8 mouse cellular contexts compared by ENCODE assay signal in genomic region chr15:98567278-98568134, GRCm38 (mm10). TPM values are rescaled to one million over a fixed set of nuclear protein-coding genes. Genes with fewer than 3 reads are reported as not detected.
DNase-seq lines count a peak whose midpoint lies in the region; ATAC-seq and TF ChIP-seq lines count a peak whose summit lies in the region.

No protein-coding gene starts in this region.

- H3K9ac ChIP-seq in hindbrain, embryonic 13.5 days: peak overlapping the region; percentile 92

- ATAC-seq in Patski: peak; percentile 84
- ATAC-seq in hindbrain, embryonic 13.5 days (ENCODE audit: low FRiP score): peak; percentile 98

- peaks cover 12% of the 10 kb centered on the region for H3K36me3 ChIP-seq in hindbrain, embryonic 13.5 days

- TF ChIP-seq CTCF in Patski (IDR thresholded peaks at IDR 0.05): no peak

- H3K4me3 ChIP-seq in hindbrain, embryonic 13.5 days: peak overlapping the region; percentile 92

- POLR2A ChIA-PET in Patski (lab: Charles Lee): interaction anchor here (0.6 to 0.8 kb wide), 2 partner anchors 12 to 788 kb away, joined by 3 to 6 read pairs; no protein-coding TSS in a partner anchor

- peak overlapping the region; percentile 94 for H3K27ac ChIP-seq in hindbrain, embryonic 13.5 days

- CTCF ChIA-PET in Patski (lab: Charles Lee): interaction anchor here (0.7 to 1.9 kb wide), 2 partner anchors 13 to 49 kb away, joined by 4 to 7 read pairs; no protein-coding TSS in a partner anchor

- H3K27me3 ChIP-seq in Patski: no peaks in the 10 kb centered on the region
- H3K27me3 ChIP-seq in hindbrain, embryonic 13.5 days: no peaks in the 10 kb centered on the region

- H3K4me1 ChIP-seq in hindbrain, embryonic 13.5 days (replicated peaks): peaks cover 35% of the 10 kb centered on the region

- in situ Hi-C loops in Patski (cut with MboI; ENCODE audit: low pct_unique_long_range_greater_than_20kb): no loop called here

- peak; percentile 94 for DNase-seq in Patski (ENCODE audit: low read depth, low spot score)
- peak; percentile 99 to 100 for DNase-seq in cerebellum, postnatal 14 days
- DNase-seq in frontal cortex, postnatal 14 days (ENCODE audit: low spot score in 2 of 2): peak; percentile 100
- DNase-seq in layer of hippocampus, postnatal 25 days (ENCODE audit: extremely low spot score in 1 of 2, low spot score in 1 of 2): peak; percentile 99
- DNase-seq in lung, postnatal 25 days (ENCODE audit: low spot score): peak; percentile 100
- peak; percentile 100 for DNase-seq in retina, embryonic 14.5 days (ENCODE audit: low spot score)
- DNase-seq in thymus, postnatal 4 days: peak; percentile 98

- WGBS in hindbrain, embryonic 13.5 days: under 1% methylated on average over 88 of the region's 88 CpGs

- H3K9me3 ChIP-seq in hindbrain, embryonic 13.5 days: no peaks in the 10 kb centered on the region

- H3K4me2 ChIP-seq in hindbrain, embryonic 13.5 days: peak overlapping the region; percentile 95

RNA-seq across cellular contexts. Expression of gene Ccnt1, which starts 3.2 kb away (rescaled TPM):
- 30.2 TPM for polyA plus RNA-seq in Patski (2021)
- polyA plus RNA-seq in hindbrain, embryonic 13.5 days (2015; fragmentation: Nextera tagmentation; extraction: Ambion mirVana): 69.7 and 77.0 TPM in 2 replicates
- 10 to 100 TPM; 40.1 to 45.0 TPM for total RNA-seq in layer of hippocampus, postnatal 25 days (2021)

RNA-seq across cellular contexts. Expression of gene 4930415O20Rik, which starts 3.3 kb away (rescaled TPM):
- polyA plus RNA-seq in Patski (2021): 0.26 TPM
- 0.39 TPM in 1 of 2 replicates, not detected in the other for polyA plus RNA-seq in hindbrain, embryonic 13.5 days (2015; fragmentation: Nextera tagmentation; extraction: Ambion mirVana)
- under 1 TPM in 1 of 2 experiments, not detected in 1; 0.73 TPM for total RNA-seq in layer of hippocampus, postnatal 25 days (2021)

RNA-seq across cellular contexts. Expression of gene Kansl2, which starts 33.4 kb away (rescaled TPM):
- polyA plus RNA-seq in Patski (2021): 91.6 TPM
- polyA plus RNA-seq in hindbrain, embryonic 13.5 days (2015; fragmentation: Nextera tagmentation; extraction: Ambion mirVana): 131 and 132 TPM in 2 replicates
- total RNA-seq in layer of hippocampus, postnatal 25 days (2021): 10 to 100 TPM; 59.5 to 59.7 TPM

RNA-seq across cellular contexts. Expression of gene Adcy6, which starts 42.4 kb away (rescaled TPM):
- polyA plus RNA-seq in Patski (2021): 114 TPM
- 10.1 and 11.7 TPM in 2 replicates for polyA plus RNA-seq in hindbrain, embryonic 13.5 days (2015; fragmentation: Nextera tagmentation; extraction: Ambion mirVana)
- total RNA-seq in layer of hippocampus, postnatal 25 days (2021): 10 to 100 TPM; 45.1 to 45.8 TPM

Comparison
In these comparisons a context has a peak if more than half of its experiments do, and no peak if none do; other contexts are left out.
1. Peak in every context shown above with its lines: DNase-seq, ATAC-seq, H3K4me3 ChIP-seq and H3K27ac ChIP-seq.